Mouse (Mus musculus): ENCODE results near the gene Cyp1a2. TPM values are rescaled to one million over a fixed set of nuclear protein-coding genes. Genes with fewer than 3 reads are reported as not detected.

Cyp1a2 gene
- polyA plus RNA-seq, 1 experiment from 2014 or later = 19.9 TPM

- no peak for ATAC-seq
- H3K27ac ChIP-seq (ENCODE audit: low read depth) = no peak overlapping the region
- no peaks in the 10 kb centered on the region for H3K9me3 ChIP-seq (ENCODE audit: low read length)
- H3K27me3 ChIP-seq (ENCODE audit: insufficient read depth, low read length) = no peaks in the 10 kb centered on the region
- H3K36me3 ChIP-seq (replicated peaks; ENCODE audit: insufficient read depth, low read length) = no peaks in the 10 kb centered on the region
- DNase-seq = peak; percentile 56
- TF ChIP-seq EP300 (IDR thresholded peaks at IDR 0.05; ENCODE audit: low read depth) (no peak), CTCF (IDR thresholded peaks at IDR 0.05; ENCODE audit: low read depth) (peak; percentile 65)
- no peak overlapping the region for H3K4me3 ChIP-seq (ENCODE audit: low read depth, low read length)
- no peak overlapping the region for H3K9ac ChIP-seq (replicated peaks)
- H3K4me1 ChIP-seq (ENCODE audit: insufficient read depth) = peaks cover 3% of the 10 kb centered on the region; the same call in 1 of the 2 replicates
- no peak overlapping the region for H3K4me2 ChIP-seq (ENCODE audit: low read depth, low read length)
- 43% methylated on average over 2 of the region's 2 CpGs for WGBS (ENCODE audit: insufficient replicate concordance)
Observed at GRCm38 (mm10) chr9:57688158-57688557, 4.7 kb upstream of the Cyp1a2 start.

- ATAC-seq = no peak
- DNase-seq = no peak
- Histone ChIP-seq H3K27ac (ENCODE audit: low read depth) (no peak within 1 kb of the TSS), H3K9ac (replicated peaks) (no peak within 1 kb of the TSS), H3K4me3 (ENCODE audit: low read depth, low read length) (no peak within 1 kb of the TSS), H3K4me1 (ENCODE audit: insufficient read depth) (peaks cover 3% of the 10 kb centered on the region; the same call in 1 of the 2 replicates), H3K36me3 (replicated peaks; ENCODE audit: insufficient read depth, low read length) (no peaks in the 10 kb centered on the region), H3K4me2 (ENCODE audit: low read depth, low read length) (no peak within 1 kb of the TSS), H3K27me3 (ENCODE audit: insufficient read depth, low read length) (no peaks in the 10 kb centered on the region), H3K9me3 (ENCODE audit: low read length) (no peaks in the 10 kb centered on the region)
- 75% methylated on average over 2 of the region's 2 CpGs for WGBS (ENCODE audit: insufficient replicate concordance)
- no peak for TF ChIP-seq EP300 (IDR thresholded peaks at IDR 0.05; ENCODE audit: low read depth)
- TF ChIP-seq CTCF (IDR thresholded peaks at IDR 0.05; ENCODE audit: low read depth) = no peak
Observed at GRCm38 (mm10) chr9:57687751-57688150, 4.2 kb upstream of the Cyp1a2 start, which contains the start of gene Cyp1a1. Gene Cyp1a1 (plus strand): TSS chr9:57687928.

DNA sequence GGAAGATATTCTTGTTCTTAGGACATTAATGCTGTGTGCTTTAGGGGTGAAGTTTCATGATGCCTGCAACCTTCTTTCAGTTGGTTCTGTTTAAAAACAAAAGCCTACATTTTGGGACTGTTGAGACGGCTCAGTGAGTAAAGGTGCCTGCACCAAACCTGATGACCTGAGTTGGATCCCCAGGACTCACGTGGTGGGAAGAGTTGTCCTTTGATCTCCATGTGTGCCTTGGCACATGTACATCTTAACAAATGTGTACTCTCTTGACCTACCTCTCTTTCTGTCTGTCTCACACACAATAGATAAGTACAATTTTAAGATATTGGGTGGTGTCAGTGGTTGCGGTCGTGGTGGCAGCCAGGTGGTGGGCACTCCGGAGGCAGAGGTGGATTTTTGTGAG, 2.5 kb upstream of the Cyp1a2 start:
- no peaks in the 10 kb centered on the region for H3K9me3 ChIP-seq (ENCODE audit: low read length)
- peaks cover 3% of the 10 kb centered on the region; the same call in 1 of the 2 replicates for H3K4me1 ChIP-seq (ENCODE audit: insufficient read depth)
- TF ChIP-seq CTCF (IDR thresholded peaks at IDR 0.05; ENCODE audit: low read depth) = no peak
- no peak for TF ChIP-seq EP300 (IDR thresholded peaks at IDR 0.05; ENCODE audit: low read depth)
- no peak overlapping the region for H3K4me2 ChIP-seq (ENCODE audit: low read depth, low read length)
- WGBS (ENCODE audit: insufficient replicate concordance) = 77% methylated on average over 5 of the region's 5 CpGs
- DNase-seq (no peak), ATAC-seq (no peak)
- H3K27me3 ChIP-seq (ENCODE audit: insufficient read depth, low read length) = no peaks in the 10 kb centered on the region
- H3K4me3 ChIP-seq (ENCODE audit: low read depth, low read length) = no peak overlapping the region
- no peak overlapping the region for H3K27ac ChIP-seq (ENCODE audit: low read depth)
- no peaks in the 10 kb centered on the region for H3K36me3 ChIP-seq (replicated peaks; ENCODE audit: insufficient read depth, low read length)
- no peak overlapping the region for H3K9ac ChIP-seq (replicated peaks)

GRCm38 (mm10) chr9:57681411-57681810, 2.1 kb downstream of the Cyp1a2 start:
- H3K36me3 ChIP-seq (replicated peaks; ENCODE audit: insufficient read depth, low read length) = no peaks in the 10 kb centered on the region
- H3K9ac ChIP-seq (replicated peaks) = no peak overlapping the region
- H3K27ac ChIP-seq (ENCODE audit: low read depth) = no peak overlapping the region
- no peaks in the 10 kb centered on the region for H3K27me3 ChIP-seq (ENCODE audit: insufficient read depth, low read length)
- no peak overlapping the region for H3K4me3 ChIP-seq (ENCODE audit: low read depth, low read length)
- TF ChIP-seq EP300 (IDR thresholded peaks at IDR 0.05; ENCODE audit: low read depth) (no peak), CTCF (IDR thresholded peaks at IDR 0.05; ENCODE audit: low read depth) (no peak)
- ATAC-seq (no peak), DNase-seq (no peak)
- WGBS (ENCODE audit: insufficient replicate concordance) = 80% methylated on average over 10 of the region's 10 CpGs
- H3K9me3 ChIP-seq (ENCODE audit: low read length) = no peaks in the 10 kb centered on the region
- peaks cover 3% of the 10 kb centered on the region; the same call in 1 of the 2 replicates for H3K4me1 ChIP-seq (ENCODE audit: insufficient read depth)
- H3K4me2 ChIP-seq (ENCODE audit: low read depth, low read length) = no peak overlapping the region

GRCm38 (mm10) chr9:57671500-57671899, 12.0 kb downstream of the Cyp1a2 start:
- H3K4me3 ChIP-seq (ENCODE audit: low read depth, low read length) = no peak overlapping the region
- WGBS (ENCODE audit: insufficient replicate concordance) = 64% methylated on average over 5 of the region's 5 CpGs
- H3K27ac ChIP-seq (ENCODE audit: low read depth) = peak overlapping the region; percentile 20
- peak; percentile 34; the same call in 1 of the 2 replicates for TF ChIP-seq EP300 (IDR thresholded peaks at IDR 0.05; ENCODE audit: low read depth)
- TF ChIP-seq CTCF (IDR thresholded peaks at IDR 0.05; ENCODE audit: low read depth) = no peak
- peak; percentile 46 for DNase-seq
- no peaks in the 10 kb centered on the region for H3K27me3 ChIP-seq (ENCODE audit: insufficient read depth, low read length)
- H3K9me3 ChIP-seq (ENCODE audit: low read length) = no peaks in the 10 kb centered on the region
- ATAC-seq = peak; percentile 54
- no peak overlapping the region for H3K9ac ChIP-seq (replicated peaks)
- no peaks in the 10 kb centered on the region for H3K36me3 ChIP-seq (replicated peaks; ENCODE audit: insufficient read depth, low read length)
- H3K4me2 ChIP-seq (ENCODE audit: low read depth, low read length) = no peak overlapping the region
- H3K4me1 ChIP-seq (ENCODE audit: insufficient read depth) = peaks cover 21% of the 10 kb centered on the region

DNA sequence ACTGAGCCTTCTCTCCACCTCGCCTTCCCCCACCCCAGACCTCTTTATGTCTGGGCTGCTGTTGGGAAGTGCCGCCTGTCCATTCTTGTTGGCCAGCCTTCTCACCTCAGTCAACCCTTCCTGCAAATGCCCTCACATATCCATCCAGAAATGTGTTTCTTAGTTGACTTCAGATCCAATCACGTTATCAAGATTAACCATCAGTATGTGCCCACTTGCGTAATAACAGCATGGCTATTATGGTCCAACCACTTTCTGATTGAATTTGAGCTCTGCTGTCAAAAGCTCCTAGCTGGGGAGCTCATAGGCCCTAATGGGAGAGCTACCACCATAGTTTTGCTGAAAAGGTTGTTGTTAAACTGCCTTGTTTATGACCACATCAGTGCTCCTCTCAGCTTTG, 12.5 kb downstream of the Cyp1a2 start:
- Histone ChIP-seq H3K4me1 (ENCODE audit: insufficient read depth) (peaks cover 23% of the 10 kb centered on the region), H3K4me2 (ENCODE audit: low read depth, low read length) (no peak overlapping the region), H3K9me3 (ENCODE audit: low read length) (no peaks in the 10 kb centered on the region), H3K27ac (ENCODE audit: low read depth) (peak overlapping the region; percentile 20), H3K4me3 (ENCODE audit: low read depth, low read length) (no peak overlapping the region), H3K27me3 (ENCODE audit: insufficient read depth, low read length) (no peaks in the 10 kb centered on the region), H3K9ac (replicated peaks) (no peak overlapping the region), H3K36me3 (replicated peaks; ENCODE audit: insufficient read depth, low read length) (no peaks in the 10 kb centered on the region)
- DNase-seq (no peak), ATAC-seq (no peak)
- 77% methylated on average over 4 of the region's 4 CpGs for WGBS (ENCODE audit: insufficient replicate concordance)
- no peak for TF ChIP-seq EP300 (IDR thresholded peaks at IDR 0.05; ENCODE audit: low read depth)
- TF ChIP-seq CTCF (IDR thresholded peaks at IDR 0.05; ENCODE audit: low read depth) = no peak

DNA sequence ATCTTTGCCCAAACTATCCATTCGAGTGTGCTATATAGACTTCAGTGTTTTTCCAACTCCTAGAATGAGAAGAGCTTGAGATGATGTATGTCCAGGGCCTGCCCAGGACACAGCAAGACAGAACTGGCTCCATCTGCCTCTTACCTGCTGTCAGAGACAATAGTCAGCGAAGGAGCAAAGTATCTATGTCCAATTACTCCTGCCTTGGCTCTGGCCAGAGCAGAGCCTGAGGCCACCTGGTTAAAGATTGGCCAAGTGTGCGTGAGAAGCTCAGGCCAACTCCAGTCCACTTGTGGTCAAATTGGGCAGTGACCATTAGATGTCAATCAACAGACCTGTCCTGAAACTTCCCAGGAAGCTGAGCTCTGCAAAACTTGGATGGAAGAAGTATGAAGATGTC, 13.9 kb downstream of the Cyp1a2 start:
- DNase-seq = peak; percentile 49
- TF ChIP-seq CTCF (IDR thresholded peaks at IDR 0.05; ENCODE audit: low read depth) (no peak), EP300 (IDR thresholded peaks at IDR 0.05; ENCODE audit: low read depth) (peak; percentile 42; the same call in 1 of the 2 replicates)
- peaks cover 23% of the 10 kb centered on the region for H3K4me1 ChIP-seq (ENCODE audit: insufficient read depth)
- H3K4me2 ChIP-seq (ENCODE audit: low read depth, low read length) = no peak overlapping the region
- H3K9me3 ChIP-seq (ENCODE audit: low read length) = no peaks in the 10 kb centered on the region
- H3K27me3 ChIP-seq (ENCODE audit: insufficient read depth, low read length) = no peaks in the 10 kb centered on the region
- peak overlapping the region; percentile 46 for H3K27ac ChIP-seq (ENCODE audit: low read depth)
- no peaks in the 10 kb centered on the region for H3K36me3 ChIP-seq (replicated peaks; ENCODE audit: insufficient read depth, low read length)
- peak; percentile 73 for ATAC-seq
- no peak overlapping the region for H3K9ac ChIP-seq (replicated peaks)
- WGBS (ENCODE audit: insufficient replicate concordance) = 62% methylated on average over 3 of the region's 3 CpGs
- no peak overlapping the region for H3K4me3 ChIP-seq (ENCODE audit: low read depth, low read length)
